Mouse (Mus musculus) neural tube, embryonic 11.5 days (tissue): ENCODE data around the gene Fam107b. TPM values are rescaled to one million over a fixed set of nuclear protein-coding genes. Genes with fewer than 3 reads are reported as not detected.

Source experiments
- ATAC-seq: fragments of 200-750 bp; cut with Nextera tagmentation; 2 replicates; pipeline ENCODE4 v1.8.0; 2017; ENCODE audit warnings: moderate number of reproducible peaks, mild to moderate bottlenecking, moderate TSS enrichment, moderate library complexity; ENCODE audit not compliant: insufficient read depth, low FRiP score, low TSS enrichment
- DNase-seq: peaks from one replicate; pipeline ENCODE4 v3.0.0-alpha.2; 2015; ENCODE audit warnings: low spot score
- H3K27ac ChIP-seq: fragments of 300-500 bp; sonication (generic); 2 replicates; pipeline ENCODE4 v1.5.1; 2014; ENCODE audit warnings: low read depth, mild to moderate bottlenecking, low read length
- H3K27me3 ChIP-seq: fragments of 300-500 bp; sonication (generic); 2 replicates; pipeline ENCODE4 v1.6.1; 2014; ENCODE audit warnings: mild to moderate bottlenecking, low read length, mixed read lengths; ENCODE audit not compliant: control insufficient read depth, insufficient read depth
- H3K36me3 ChIP-seq: fragments of 300-500 bp; sonication (generic); 2 replicates; pipeline ENCODE4 v1.6.1; 2014; ENCODE audit warnings: mild to moderate bottlenecking, low read length, moderate library complexity, mixed read lengths; ENCODE audit not compliant: control insufficient read depth, insufficient read depth
- H3K4me1 ChIP-seq: fragments of 300-500 bp; sonication (generic); 2 replicates; pipeline ENCODE4 v1.6.1; 2014; ENCODE audit warnings: low read length, mixed read lengths; ENCODE audit not compliant: control insufficient read depth, insufficient read depth
- H3K4me2 ChIP-seq: fragments of 300-500 bp; sonication (generic); 2 replicates; pipeline ENCODE4 v1.6.1; 2014; ENCODE audit warnings: low read depth, mild to moderate bottlenecking, moderate library complexity
- H3K4me3 ChIP-seq: fragments of 300-500 bp; sonication (generic); 2 replicates; pipeline ENCODE4 v1.5.1; 2014; ENCODE audit warnings: low read depth, low read length
- H3K9ac ChIP-seq: fragments of 300-500 bp; sonication (generic); 2 replicates; pipeline ENCODE4 v1.6.1; 2014; ENCODE audit warnings: mild to moderate bottlenecking, low read length
- H3K9me3 ChIP-seq: fragments of 300-500 bp; sonication (generic); 2 replicates; pipeline ENCODE4 v1.6.1; 2016; ENCODE audit warnings: low read length; ENCODE audit not compliant: control insufficient read depth
- WGBS: fragments of 180-500 bp; shearing (Covaris S2); extraction: QIAGEN DNeasy Blood & Tissue Kit; methylation state at CpG from one replicate; pipeline ENCODE4 v1.1.7; 2014; 5-methylcytosine and 5-hydroxymethylcytosine counted together
- polyA plus RNA-seq: library from polyadenylated mRNA; unstranded; fragments of >200 nt; fragmentation: Nextera tagmentation; extraction: Ambion mirVana; gene quantifications from 2 replicates; pipeline ENCODE4 v1.2.1, GENCODE M21; 2014

Gene Fam107b
- polyA plus RNA-seq, 1 experiment from 2014 or later: 64.4 TPM

DNA sequence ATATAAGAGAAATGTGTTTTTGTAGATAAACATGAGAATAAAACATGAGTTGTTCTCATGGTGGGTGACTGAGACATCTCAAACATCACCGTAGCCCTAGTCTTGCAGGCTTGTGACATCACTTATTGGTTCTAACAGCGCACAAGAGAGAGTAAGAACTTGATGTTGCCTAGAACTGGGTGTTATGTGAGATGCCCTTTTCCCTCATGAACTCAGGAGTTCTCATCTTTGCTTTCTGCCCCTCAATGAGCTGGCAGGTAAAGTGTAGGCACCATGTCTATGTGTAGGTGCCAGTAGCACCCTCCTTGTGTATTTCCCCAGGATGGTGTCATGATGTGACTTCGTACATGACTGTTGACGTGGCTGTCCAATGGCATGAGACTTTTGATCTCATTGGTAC, 157.8 kb downstream of the Fam107b start:
- no peak overlapping the region for H3K4me2 ChIP-seq
- H3K27me3 ChIP-seq: no peaks in the 10 kb centered on the region
- H3K4me1 ChIP-seq: peaks cover 2% of the 10 kb centered on the region; the same call in 1 of the 2 replicates
- no peak for DNase-seq
- 98% methylated on average over 4 of the region's 4 CpGs for WGBS
- no peak for ATAC-seq
- no peak overlapping the region for H3K4me3 ChIP-seq
- no peaks in the 10 kb centered on the region for H3K9me3 ChIP-seq
- H3K36me3 ChIP-seq: no peaks in the 10 kb centered on the region
- no peak overlapping the region for H3K9ac ChIP-seq
- no peak overlapping the region for H3K27ac ChIP-seq

DNA sequence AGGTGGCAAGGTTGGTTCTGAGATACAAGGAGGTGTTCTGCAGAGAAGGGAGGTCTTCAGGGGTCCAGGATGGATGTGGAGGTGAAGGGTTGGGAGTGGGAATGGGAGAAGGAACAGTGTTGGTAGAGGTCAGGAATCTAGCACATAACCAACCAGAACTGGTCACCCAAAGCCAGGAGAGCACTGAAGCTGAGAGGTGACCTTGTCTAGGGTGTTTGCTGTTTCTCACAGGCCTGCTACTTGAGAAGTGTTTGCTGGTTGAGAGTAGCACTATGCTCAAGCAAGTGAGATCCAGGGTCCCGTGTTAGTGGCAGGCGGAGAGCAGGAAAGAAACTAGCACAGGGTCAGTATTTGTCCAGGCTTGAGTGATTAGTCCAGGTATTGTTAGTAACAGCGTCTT, 159.3 kb downstream of the Fam107b start:
- H3K36me3 ChIP-seq: no peaks in the 10 kb centered on the region
- no peak overlapping the region for H3K9ac ChIP-seq
- H3K9me3 ChIP-seq: no peaks in the 10 kb centered on the region
- no peaks in the 10 kb centered on the region for H3K27me3 ChIP-seq
- DNase-seq (no peak), ATAC-seq (no peak)
- H3K4me2 ChIP-seq: no peak overlapping the region
- H3K27ac ChIP-seq: no peak overlapping the region
- H3K4me3 ChIP-seq: no peak overlapping the region
- peaks cover 5% of the 10 kb centered on the region; the same call in 1 of the 2 replicates for H3K4me1 ChIP-seq
- 90% methylated on average over 3 of the region's 3 CpGs for WGBS

DNA sequence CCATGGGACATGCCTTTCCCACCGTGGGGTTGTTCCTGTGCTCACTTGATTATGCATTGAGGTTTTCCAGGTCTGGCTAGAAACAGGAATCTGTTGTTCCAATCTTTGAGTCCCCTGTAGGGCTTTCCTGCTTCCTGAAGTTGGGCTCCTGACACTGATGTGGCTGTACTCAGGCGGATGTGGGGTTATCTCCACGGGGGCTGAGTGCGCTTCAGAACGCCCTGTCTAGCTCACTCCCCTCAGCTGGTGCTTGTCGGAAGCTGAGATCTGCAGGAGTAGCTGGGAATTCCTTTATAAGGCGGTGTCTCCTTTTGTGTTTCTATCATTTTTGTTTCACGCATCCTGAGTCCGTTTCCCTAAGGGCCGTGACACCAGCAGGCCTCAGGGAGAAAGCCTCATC, 160.5 kb downstream of the Fam107b start:
- WGBS: 60% methylated on average over 10 of the region's 10 CpGs
- ATAC-seq: no peak

DNA sequence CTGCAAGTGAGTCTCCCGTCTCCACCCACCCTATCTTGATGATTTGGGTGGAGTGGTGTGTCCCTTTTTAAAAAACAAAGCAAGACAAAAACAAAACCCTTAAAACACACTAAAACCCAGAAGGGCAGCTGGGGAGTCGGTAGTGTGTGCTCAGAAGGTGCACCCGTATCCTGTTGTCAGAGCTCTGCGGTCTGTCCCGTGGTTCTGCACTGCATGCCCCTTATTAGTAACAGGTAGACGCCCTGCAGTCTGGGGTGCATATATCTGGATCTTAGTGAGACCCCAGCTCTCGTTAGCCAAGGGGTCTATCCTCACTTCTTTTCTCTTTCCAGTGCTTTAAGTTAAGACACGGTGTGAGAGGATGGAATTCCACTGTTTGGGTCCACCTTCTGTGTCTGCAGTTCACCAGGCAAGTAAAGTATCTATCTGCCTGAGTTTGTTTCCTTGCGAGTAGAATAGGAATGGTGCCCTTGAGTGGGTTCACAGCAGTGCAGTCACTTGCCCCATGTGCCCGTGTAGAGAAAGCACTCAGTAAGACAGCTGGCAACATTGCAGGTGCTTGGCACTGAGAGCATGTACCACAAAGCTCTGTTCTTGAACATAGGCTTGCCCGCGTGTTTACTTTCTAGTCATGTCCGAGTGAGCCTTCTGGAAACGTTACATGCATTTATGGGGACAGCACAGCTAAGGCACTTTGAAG, 161.2 kb downstream of the Fam107b start:
- Histone ChIP-seq H3K36me3 (no peaks in the 10 kb centered on the region), H3K4me3 (no peak overlapping the region), H3K4me1 (peaks cover 5% of the 10 kb centered on the region; the same call in 1 of the 2 replicates), H3K4me2 (no peak overlapping the region), H3K9me3 (no peaks in the 10 kb centered on the region), H3K9ac (no peak overlapping the region), H3K27me3 (no peaks in the 10 kb centered on the region), H3K27ac (no peak overlapping the region)
- no peak for ATAC-seq
- 90% methylated on average over 14 of the region's 14 CpGs for WGBS
- no peak for DNase-seq

More for the DNA sequence above, 160.5 kb downstream of the Fam107b start:
- no peak overlapping the region for H3K4me2 ChIP-seq
- H3K36me3 ChIP-seq: no peaks in the 10 kb centered on the region
- H3K9ac ChIP-seq: no peak overlapping the region
- no peak overlapping the region for H3K27ac ChIP-seq
- no peak for DNase-seq
- no peak overlapping the region for H3K4me3 ChIP-seq
- peaks cover 5% of the 10 kb centered on the region; the same call in 1 of the 2 replicates for H3K4me1 ChIP-seq
- H3K9me3 ChIP-seq: no peaks in the 10 kb centered on the region
- H3K27me3 ChIP-seq: no peaks in the 10 kb centered on the region

DNA sequence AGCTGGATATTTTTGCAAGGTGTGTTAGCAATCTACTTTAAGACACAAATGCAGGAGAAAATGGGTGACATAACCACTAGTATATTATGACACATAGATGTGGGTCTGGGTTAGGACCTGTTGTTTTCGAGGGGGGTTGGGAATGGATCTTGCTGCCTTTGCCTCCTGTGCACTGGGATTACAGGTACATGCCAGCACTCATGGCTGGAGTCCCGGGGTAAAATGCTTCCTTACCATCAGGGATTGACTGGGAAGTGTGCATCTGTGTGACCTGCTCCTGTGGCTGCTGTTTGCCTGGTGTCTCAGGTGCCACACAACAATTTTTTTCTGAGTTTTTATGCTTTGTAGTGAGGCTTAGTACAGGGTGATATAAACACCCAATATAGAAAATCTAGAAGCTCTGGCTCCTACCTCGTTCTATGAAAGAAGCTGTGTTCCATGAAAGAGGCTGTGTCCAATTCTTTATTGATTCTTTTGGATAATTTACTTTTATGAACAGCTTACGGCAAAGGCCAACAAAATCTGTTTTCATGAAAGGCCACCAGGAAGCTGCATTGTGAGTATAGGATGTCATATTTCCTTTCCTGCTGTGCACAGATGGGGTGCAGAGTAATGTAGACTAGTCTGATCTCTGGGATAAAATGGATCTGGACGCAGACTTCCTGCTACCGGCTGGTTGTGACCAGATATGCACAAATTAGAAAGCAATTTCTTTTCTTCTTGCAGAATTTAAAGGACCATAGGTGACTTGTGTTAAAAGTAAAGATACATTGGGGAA, 167.8 kb downstream of the Fam107b start:
- DNase-seq (no peak), ATAC-seq (no peak)
- peaks cover 17% of the 10 kb centered on the region; the same call in 1 of the 2 replicates for H3K4me1 ChIP-seq
- 65% methylated on average over 6 of the region's 6 CpGs for WGBS
- no peaks in the 10 kb centered on the region for H3K9me3 ChIP-seq
- no peak overlapping the region for H3K9ac ChIP-seq
- H3K4me3 ChIP-seq: no peak overlapping the region
- H3K4me2 ChIP-seq: no peak overlapping the region
- H3K36me3 ChIP-seq: no peaks in the 10 kb centered on the region
- H3K27me3 ChIP-seq: no peaks in the 10 kb centered on the region
- H3K27ac ChIP-seq: no peak overlapping the region

DNA sequence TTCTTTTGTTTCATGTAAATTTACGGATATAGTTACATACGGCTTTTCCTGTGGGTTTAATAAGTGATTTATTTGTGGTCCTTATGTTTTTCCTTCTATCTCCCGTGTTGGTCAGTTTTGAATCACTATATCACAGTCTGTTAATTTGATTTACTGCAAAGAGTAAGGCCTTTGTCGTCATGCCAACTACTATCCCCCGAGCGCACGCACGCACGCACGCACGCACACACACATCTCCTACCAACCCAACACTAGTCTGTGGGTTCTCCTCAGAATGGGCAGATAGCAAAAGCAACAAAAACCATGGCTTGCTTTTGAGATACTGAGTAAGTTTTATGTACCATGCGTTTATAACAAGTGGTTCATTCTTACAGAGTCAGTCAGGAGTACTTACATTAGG, 168.4 kb downstream of the Fam107b start:
- 83% methylated on average over 12 of the region's 12 CpGs for WGBS
- no peak overlapping the region for H3K4me3 ChIP-seq
- DNase-seq (no peak), ATAC-seq (no peak)
- no peaks in the 10 kb centered on the region for H3K36me3 ChIP-seq
- no peaks in the 10 kb centered on the region for H3K27me3 ChIP-seq
- no peak overlapping the region for H3K9ac ChIP-seq
- no peaks in the 10 kb centered on the region for H3K9me3 ChIP-seq
- no peak overlapping the region for H3K27ac ChIP-seq
- H3K4me1 ChIP-seq: peaks cover 17% of the 10 kb centered on the region; the same call in 1 of the 2 replicates
- H3K4me2 ChIP-seq: no peak overlapping the region

DNA sequence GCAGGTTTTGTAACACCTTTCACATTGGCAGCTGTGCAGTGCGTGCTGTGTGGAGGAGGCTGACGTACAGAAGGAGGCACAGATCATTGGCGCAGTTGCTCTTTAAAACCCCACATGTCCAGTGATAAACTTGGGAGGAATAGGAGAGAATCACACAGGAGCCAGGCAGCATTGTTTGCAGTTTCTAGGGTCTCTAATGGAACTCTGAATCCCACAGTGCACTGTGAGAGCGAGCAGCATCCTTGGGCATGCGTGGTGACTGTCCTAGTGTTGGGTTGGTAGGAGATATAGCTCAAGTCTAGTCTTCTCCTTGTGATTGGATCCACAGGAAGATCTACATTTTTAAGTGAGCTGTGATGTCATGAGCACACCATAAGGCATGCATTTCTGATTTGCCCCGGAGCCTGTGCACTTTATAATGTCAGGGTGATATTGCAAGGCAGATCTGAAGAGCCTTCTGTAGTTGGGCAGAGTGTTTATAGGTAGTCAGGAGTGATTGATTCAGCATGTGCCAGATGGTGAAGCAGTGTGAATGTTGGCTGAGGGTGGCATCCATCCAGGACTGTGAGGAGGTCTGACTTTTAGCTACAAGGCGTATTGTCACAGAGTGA, 169.2 kb downstream of the Fam107b start:
- 83% methylated on average over 7 of the region's 7 CpGs for WGBS
- H3K27me3 ChIP-seq: no peaks in the 10 kb centered on the region
- H3K36me3 ChIP-seq: no peaks in the 10 kb centered on the region
- no peak overlapping the region for H3K27ac ChIP-seq
- H3K9me3 ChIP-seq: no peaks in the 10 kb centered on the region
- ATAC-seq (no peak), DNase-seq (no peak)
- H3K4me1 ChIP-seq: peaks cover 14% of the 10 kb centered on the region; the same call in 1 of the 2 replicates
- H3K4me2 ChIP-seq: no peak overlapping the region
- no peak overlapping the region for H3K9ac ChIP-seq
- no peak overlapping the region for H3K4me3 ChIP-seq

DNA sequence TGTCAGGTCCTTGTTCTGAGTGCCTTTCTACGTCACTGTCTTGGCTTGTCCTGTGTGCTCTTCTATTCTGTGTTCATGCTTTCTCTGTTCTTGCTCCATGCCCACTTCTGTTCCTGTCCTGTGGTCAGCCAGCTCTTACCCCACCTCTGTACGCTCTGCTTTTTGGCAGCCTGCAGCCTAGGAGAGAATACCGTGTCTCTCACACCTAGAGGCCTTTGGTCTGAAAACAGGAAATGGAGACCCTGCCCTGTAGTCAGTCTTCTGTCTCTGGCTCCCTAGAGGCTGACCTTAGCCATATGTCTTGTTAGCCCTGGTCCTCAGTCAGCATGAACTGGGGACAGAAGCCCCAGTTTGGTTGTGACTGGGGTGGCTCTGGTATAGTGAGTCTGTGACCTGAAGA, 170.0 kb downstream of the Fam107b start:
- WGBS: 75% methylated on average over 3 of the region's 3 CpGs
- Histone ChIP-seq H3K36me3 (no peaks in the 10 kb centered on the region), H3K27ac (no peak overlapping the region), H3K27me3 (no peaks in the 10 kb centered on the region), H3K4me1 (peaks cover 14% of the 10 kb centered on the region; the same call in 1 of the 2 replicates), H3K4me2 (no peak overlapping the region), H3K4me3 (no peak overlapping the region), H3K9me3 (no peaks in the 10 kb centered on the region), H3K9ac (no peak overlapping the region)
- DNase-seq (no peak), ATAC-seq (no peak)
